16 mouse cellular contexts compared by ENCODE assay signal in the genomic region with DNA sequence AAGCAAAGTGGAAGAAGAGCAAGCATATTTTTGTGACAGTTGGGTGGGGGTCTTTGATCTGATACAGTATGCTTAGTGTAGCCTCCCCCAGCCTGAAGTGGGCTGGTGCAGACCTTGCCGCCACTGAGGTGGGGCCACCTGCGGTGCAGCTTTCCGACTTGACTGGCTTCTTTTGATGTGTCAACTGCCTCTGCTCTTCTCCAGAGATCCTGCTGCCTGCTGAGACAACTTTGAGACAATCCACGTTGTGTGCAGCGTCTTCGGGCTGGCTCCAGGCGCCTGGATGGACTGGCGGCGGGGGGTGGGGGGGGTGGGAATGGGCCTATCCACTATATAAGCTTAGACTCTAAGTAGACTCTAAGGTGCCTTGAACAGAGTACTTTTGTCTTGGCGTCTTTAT.
"Had no signal": no experiment of that assay in that cellular context is flagged by ENCODE, and none has a peak within 500 bp of the region (broad histone marks: within the 10 kb centered on the region; RNA-seq: fewer than 3 reads in every experiment).

No protein-coding gene starts in this region.

- H3K9ac ChIP-seq: neural tube, embryonic 12.5 days; neural tube, embryonic 13.5 days; neural tube, embryonic 15.5 days; stomach, embryonic 15.5 days had no signal

- H3K4me3 ChIP-seq: neural tube, embryonic 12.5 days; neural tube, embryonic 13.5 days; neural tube, embryonic 15.5 days; stomach, embryonic 15.5 days had no signal

- H3K27ac ChIP-seq: neural tube, embryonic 12.5 days; neural tube, embryonic 13.5 days; neural tube, embryonic 15.5 days; stomach, embryonic 15.5 days; stomach, postnatal 0 days had no signal

- DNase-seq: retina, postnatal 1 day; right cerebral cortex, adult 18-20 months; right cerebral cortex, postnatal 14 days; right cerebral cortex, postnatal 25 days; right cerebral cortex, postnatal 4 days; thymus, adult 18-20 months; thymus, adult 2 months; thymus, postnatal 14 days; thymus, postnatal 25 days; thymus, postnatal 36 days; thymus, postnatal 4 days had no signal

- H3K4me1 ChIP-seq: neural tube, embryonic 12.5 days; neural tube, embryonic 13.5 days; neural tube, embryonic 15.5 days; stomach, embryonic 15.5 days had no signal

- H3K36me3 ChIP-seq: neural tube, embryonic 12.5 days; neural tube, embryonic 13.5 days; neural tube, embryonic 15.5 days; stomach, embryonic 15.5 days had no signal

- H3K9me3 ChIP-seq: neural tube, embryonic 12.5 days; neural tube, embryonic 13.5 days; neural tube, embryonic 15.5 days; stomach, embryonic 15.5 days had no signal
